Mouse (Mus musculus): ENCODE measurements around the gene Rab7b.

GRCm38 (mm10) chr1:131699642-131700041, 11.1 kb downstream of the Rab7b start:
- TF ChIP-seq CTCF (conservative IDR thresholded peaks at IDR 0.05; ENCODE audit: insufficient read depth, insufficient read length, low read depth, low read length): no peak
- no peak for TF ChIP-seq POLR2A (IDR thresholded peaks at IDR 0.05; ENCODE audit: low read depth, low read length)

Data from kidney, adult 2 months (tissue).